Mouse (Mus musculus): ENCODE measurements at regions not wholly inside any gene's neighbourhood (a gene's known extent, or its start where the extent isn't known, plus 50 kb on each side); places are given as distances from the start of the nearest gene placed in this dataset.
"Not testable (repeated sequence)": the region's sequence is repeated elsewhere in the genome, so short reads cannot be mapped to it uniquely, and the experiment has no call there.

DNA sequence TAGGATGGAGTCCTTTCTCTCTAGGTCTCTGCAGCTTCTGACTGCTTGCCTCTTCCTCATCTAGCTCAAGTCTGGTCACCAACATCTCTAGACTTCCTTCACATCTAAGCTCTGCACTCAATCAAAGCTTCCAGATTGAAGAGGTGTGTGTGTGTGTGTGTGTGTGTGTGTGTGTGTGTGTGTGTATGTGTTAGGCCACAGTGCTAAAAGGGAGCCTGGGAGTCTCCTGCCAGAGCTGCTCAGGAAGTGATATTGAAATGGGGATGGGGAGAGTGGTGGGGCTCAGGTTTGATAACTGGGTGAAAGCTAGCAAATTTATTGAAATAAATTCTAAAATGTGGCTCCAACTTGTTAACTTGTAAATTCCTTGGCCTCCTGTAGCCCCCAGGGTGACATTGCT is 73.3 kb downstream of the Gm31371 start:
- not testable (repeated sequence) for DNase-seq

DNA sequence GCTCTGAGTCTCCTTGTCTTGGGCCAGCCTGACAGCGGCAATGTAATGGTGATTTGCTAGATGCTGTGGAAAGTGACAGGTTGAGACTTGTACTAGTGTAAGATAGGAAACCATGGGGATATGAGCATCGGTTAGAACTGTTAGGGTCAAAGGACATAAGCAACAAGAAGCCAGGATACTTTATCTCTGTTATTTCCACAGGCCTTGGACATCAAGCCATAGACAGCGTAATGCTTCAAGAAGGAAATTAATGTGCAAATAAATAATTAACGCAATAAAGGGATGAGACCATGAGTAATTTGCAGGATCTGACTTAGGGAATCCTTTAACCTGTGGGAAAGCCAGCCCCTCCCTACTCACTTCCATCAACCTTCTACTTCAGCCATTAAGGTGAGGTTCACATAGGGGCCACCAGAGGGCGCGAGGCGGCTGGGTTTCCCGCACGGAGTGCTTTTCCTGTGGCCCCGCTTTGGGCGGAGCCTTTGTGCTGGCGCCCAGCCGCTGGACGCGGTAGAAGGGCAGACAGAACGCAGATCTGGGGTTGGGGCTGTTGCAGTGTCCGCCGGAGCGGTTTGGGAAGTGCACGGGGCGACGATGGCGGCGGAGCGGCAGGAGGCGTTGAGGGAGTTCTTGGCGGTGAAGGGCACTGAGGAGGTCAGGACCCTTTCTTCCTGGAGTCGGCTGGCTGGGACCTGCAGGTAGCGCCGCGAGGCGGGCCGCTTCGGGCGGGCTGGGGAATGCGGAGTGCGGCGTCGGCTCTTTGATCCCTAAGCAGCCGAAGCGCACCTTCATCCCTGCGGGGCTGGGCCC is 76.5 kb downstream of the Gm31371 start:
- DNase-seq: peak; percentile 64 to 75

DNA sequence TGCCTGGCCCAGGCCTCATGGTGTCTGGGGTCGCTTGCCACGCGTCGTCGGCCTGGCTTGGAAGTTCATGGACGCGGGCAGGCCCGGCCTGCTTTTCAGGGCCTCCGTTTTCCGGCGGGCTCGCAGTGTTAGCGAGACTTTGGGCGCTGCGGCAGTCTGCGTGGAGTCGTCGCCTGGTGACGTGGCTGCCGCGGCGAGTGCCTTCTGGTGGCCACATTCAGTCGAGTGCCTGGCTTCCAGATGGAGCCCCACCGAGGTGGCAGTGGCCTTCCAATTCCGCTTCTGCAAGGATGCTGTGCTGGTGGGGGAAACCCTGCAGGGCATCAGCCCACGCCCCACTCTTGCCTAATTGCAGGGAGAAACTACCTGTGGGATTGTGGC is 77.1 kb downstream of the Gm31371 start:
- DNase-seq: not testable (repeated sequence)

DNA sequence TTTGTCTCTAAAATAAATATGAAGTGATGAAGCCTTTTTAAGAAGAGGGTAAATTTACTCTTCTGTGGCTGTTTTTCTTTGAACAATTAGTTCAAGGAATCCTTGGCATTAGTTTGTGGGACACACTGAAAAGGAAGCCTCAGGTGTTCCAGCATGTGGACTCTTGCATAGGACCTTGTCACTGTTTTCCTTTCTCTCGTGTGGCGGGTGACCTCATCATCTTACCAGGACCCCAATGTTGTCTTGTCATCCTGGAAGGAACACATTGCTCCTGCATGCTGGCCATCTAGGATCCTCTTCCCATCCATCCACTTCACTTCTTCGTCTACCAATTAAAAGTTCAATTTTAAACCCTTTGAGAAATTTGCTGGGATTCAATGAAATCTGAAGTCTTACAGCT is 104.9 kb downstream of the Gm31371 start:
- DNase-seq: peak; percentile 20 to 23

DNA sequence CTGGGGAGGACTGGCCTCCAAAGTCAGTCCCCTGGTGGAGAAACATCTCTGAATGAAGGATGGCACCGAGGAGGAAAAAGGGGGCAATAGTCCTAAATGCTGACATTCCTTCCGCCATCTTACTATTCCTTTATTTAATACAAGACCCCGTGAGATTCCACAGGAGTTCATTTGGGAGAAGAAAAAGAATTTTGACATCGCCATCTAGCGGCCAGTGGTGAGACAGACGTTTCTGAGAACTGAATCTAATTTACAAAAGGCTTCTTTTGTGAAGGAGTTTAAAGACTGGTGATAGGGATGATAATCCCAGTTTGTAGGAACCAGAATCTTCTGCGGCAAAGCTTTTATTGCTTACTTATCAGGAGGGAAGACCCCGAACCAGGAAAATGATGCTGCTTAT is 107.8 kb downstream of the Gm31371 start:
- DNase-seq: peak in 1 of 2 experiments; percentile 21

GRCm38 (mm10) chr8:20013278-20013677 is 110.1 kb downstream of the Gm31371 start:
- DNase-seq: peak in 1 of 2 experiments; percentile 31

GRCm38 (mm10) chr8:20014451-20015130 is 111.4 kb downstream of the Gm31371 start:
- not testable (repeated sequence) for DNase-seq

DNA sequence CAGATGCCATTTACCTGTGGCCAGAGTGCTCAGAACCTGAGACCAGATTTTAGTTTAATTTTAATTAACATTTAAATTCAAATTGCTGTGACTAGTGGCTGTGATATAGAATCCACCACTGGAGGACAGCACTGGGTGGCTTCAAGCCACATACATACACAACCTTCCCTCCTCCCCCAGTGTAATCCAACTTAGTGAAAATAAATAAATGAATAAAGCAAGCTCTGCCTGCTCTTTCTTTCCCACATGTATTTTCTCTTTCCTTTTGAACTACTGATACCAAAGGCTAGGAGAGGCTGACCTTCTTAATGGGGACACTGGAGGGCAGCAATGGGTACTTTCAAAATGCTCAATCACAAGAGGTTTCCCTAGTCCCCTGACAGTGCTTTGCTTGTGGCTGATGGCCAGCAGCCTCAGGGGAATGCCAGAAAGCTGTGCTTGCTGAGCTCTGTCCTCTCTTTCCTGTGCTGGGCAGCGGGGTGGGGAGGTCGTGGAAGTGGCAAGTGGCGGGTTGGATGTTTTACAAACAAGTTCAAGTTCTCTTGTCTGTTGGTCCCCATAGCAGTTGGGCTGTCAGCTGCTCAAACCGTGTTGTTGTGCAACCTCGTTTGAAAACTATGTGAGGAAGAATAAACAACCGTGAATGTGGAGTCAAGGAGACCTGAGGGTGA is 112.4 kb downstream of the Gm31371 start:
- DNase-seq: not testable (repeated sequence)

DNA sequence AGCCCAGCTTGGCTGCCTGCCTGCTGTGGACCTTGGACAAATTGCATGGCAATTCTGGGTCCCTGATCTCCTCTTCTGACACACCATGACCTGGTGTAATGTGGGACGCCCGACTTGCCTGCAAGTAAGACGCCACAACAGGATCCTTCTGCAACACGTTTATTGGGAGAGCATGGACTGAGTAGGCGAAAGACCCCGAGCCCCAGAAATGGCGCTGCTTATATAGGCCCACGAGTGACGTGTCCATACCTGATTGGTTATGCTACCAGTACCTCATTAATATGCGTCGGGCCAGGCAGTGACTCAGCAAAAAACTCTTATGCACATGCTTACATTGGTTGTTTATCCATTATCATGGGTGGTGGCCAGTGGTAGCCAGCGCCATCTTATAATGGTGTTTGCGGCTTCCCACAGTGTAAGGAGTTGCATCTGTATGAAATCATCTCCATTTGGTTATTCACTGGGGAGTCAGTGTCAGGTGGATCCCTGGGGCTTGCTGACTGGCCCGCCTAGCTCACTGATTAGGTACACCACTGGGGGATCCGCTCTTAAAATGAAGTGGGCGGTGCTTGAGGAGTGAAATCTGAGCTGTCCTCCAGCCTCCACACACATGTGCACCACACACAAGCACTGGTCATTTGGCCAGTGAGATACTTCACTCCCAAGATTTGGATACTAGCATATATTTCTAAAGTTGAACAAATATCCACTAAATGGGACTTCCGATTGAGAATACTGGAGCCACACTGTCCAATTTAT is 113.1 kb downstream of the Gm31371 start:
- DNase-seq: peak; percentile 9 to 16

DNA sequence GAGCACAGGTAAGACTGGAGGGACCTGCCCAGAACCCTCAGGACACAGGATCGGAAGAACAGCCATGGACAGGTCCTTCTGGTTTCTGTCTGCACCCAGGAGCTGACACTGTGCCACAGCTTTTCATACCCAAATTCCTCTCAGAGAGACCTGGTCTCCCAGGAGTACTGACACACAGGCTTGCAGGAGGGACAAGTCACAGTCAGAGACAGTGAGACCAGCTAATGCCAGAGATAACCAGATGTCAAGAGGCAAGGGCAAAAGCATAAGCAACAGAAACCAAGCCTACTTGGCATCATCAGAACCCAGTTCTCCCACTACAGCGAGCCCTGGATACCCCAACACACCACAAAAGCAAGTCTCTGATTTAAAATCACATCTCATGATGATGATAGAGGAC is 122.3 kb downstream of the Gm31371 start:
- not testable (repeated sequence) for DNase-seq

GRCm38 (mm10) chr8:20027956-20028355 is 124.8 kb downstream of the Gm31371 start:
- DNase-seq: peak in 1 of 2 experiments; percentile 6

DNA sequence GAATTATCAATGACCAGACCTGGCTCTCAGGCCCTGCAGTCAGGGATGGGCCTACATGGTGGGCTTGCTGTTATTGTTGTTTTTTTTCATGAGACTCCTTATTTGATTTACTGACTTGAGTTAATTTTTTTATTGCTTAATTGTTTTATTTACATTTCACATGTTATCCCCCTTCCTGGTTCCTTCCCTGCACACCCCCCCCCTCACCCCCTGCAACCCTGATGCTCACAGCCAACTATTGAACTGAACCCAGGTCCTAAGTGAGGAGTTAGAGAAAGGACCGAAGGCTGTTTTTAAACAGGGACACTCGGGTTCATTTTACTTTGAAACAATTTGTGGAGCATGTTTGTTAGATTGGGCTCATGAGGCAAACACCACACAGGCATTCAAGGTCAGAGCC is 126.9 kb downstream of the Gm31371 start:
- DNase-seq: not testable (repeated sequence)

GRCm38 (mm10) chr8:20057626-20058025 is 154.4 kb downstream of the Gm31371 start:
- not testable (repeated sequence) for DNase-seq

- DNase-seq: not testable (repeated sequence)
These were observed 194.9 kb downstream of the Gm31371 start for GRCm38 (mm10) chr8:20098121-20098520.

- DNase-seq: not testable (repeated sequence)
These were observed 197.0 kb downstream of the Gm31371 start for GRCm38 (mm10) chr8:20100241-20100640.

GRCm38 (mm10) chr8:20102374-20102773 is 199.2 kb downstream of the Gm31371 start:
- not testable (repeated sequence) for DNase-seq

- not testable (repeated sequence) for DNase-seq
These were observed 204.0 kb downstream of the Gm31371 start for GRCm38 (mm10) chr8:20107154-20107553.

- DNase-seq: not testable (repeated sequence)
These were observed 213.6 kb downstream of the Gm31371 start for GRCm38 (mm10) chr8:20116785-20117184.

DNA sequence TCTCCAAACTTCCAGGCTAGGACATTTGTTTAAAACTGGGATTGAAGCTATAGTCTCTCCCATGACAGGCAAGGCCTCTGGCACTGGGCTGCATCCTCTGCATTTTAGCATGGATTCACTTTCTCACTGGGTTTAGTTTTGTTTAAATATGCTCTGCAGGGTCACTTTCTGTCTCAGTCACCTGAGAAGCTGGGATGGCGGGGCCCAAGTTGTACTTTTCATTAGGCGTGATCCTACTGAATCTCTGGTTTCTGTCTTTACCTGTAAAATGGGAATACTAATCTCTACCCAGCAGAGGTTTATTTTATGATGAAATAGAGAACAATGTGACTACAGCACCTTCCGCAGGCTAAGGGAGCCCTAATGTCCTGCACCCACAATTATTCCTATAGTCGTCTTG is 216.4 kb downstream of the Gm31371 start:
- not testable (repeated sequence) for DNase-seq

GRCm38 (mm10) chr8:20120186-20120585 is 217.0 kb downstream of the Gm31371 start:
- DNase-seq: not testable (repeated sequence)

- peak; percentile 11 to 25 for DNase-seq
These were observed 218.3 kb downstream of the Gm31371 start for GRCm38 (mm10) chr8:20121391-20121909.

All from cerebellum, postnatal 14 days (tissue).